Mouse (Mus musculus) c-Kit-positive CD71-positive TER-119-positive erythroid progenitor cells, embryonic 14.5 days (primary cell): Measurements from ENCODE around the gene 2900026A02Rik.
A peak's percentile ranks its signal among the peaks of the same experiment; 100 is the strongest.

ENCODE experiments used
- DNase-seq: peaks from one replicate; pipeline ENCODE4 v3.0.0-alpha.2; 2013; ENCODE audit warnings: low spot score

2900026A02Rik gene

DNA sequence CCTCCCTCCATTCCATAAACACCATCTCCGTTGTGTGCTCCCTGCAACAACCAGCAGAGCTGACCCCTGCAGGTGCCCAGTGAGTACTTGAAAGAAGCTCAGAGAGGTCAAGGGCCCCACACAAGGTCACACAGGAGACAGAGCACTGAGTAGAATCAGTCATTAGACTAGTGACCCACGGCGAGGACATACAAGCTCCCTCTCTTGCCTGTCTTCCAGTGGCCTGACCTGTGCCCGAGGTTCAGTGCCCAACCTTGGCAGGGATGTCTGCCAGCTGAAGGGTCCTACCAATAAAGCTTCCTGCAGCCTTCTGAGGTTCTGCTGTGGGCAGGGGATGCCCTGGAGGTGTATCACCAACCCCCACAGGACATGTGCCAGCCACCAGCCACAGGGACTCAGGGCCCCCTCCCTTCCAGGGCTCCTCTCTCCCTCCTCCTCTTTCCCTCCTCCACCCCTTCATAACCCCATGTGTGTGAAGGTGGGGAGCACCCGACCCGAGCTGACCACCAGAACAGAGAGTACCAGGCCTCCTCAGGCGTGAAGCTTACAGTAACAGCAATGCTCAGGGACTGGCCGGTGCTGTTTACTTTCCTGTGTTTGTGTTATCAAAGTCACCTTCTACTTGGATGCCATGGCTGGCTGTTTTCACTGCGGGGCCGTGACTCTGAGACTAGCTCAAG is 8.7 kb downstream of the 2900026A02Rik start:
- no peak for DNase-seq

DNA sequence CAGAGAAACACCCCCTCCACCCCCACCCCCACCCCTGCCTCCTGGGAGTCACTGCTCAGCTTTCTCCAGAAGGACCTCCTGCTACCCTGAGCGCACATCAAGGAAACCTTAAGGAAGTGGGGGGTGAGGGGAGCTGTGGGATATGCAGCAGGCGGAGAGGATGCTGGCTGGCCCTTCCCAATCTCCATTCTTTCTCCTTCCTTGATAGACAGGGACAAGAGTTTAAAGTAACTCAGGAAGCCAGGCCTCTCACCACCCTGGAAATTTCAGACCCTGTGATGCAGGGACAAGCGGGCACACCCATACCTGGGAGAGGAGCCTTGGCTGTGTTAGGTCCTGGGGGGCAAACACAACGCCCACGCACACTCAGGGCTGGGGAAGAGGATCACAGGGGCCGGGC is 10.7 kb downstream of the 2900026A02Rik start:
- no peak for DNase-seq

DNA sequence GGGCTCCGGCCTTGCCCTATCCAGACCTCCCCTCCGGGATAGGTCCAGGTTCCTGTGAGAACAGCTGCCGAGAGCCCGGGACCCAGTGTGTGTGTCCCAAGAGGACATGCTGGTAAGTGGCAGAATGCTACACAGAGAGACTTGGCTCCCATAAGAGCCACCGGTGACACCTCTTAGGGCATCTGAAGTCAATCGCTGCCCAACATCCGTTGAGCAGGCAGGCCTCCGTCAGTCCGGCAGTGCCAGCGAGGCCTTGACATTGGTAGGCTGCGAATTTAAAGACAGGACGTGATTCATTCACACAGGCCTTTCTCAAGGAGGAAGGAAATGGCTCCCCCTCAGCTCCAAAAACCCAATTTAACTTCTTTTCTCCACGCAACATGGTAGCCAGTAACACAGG is 11.1 kb downstream of the 2900026A02Rik start:
- DNase-seq = no peak

DNA sequence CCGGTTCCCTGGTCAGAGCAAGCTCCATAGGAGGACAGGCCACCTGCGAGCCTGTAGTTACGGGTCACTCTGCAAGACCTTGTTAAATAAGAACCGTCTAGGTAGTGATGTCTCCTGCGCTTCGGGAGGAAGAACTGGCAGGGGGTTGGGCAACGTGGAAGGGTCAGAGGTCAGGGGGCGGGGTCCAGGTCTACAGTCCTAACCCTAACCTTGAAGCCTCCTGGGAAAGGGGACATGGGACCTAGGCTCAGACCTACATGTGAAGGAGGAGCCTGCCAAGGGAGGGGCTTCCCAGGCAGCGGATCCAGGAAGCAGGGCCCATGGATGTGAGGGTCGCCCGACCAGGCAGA is 11.7 kb downstream of the 2900026A02Rik start:
- DNase-seq = no peak

DNA sequence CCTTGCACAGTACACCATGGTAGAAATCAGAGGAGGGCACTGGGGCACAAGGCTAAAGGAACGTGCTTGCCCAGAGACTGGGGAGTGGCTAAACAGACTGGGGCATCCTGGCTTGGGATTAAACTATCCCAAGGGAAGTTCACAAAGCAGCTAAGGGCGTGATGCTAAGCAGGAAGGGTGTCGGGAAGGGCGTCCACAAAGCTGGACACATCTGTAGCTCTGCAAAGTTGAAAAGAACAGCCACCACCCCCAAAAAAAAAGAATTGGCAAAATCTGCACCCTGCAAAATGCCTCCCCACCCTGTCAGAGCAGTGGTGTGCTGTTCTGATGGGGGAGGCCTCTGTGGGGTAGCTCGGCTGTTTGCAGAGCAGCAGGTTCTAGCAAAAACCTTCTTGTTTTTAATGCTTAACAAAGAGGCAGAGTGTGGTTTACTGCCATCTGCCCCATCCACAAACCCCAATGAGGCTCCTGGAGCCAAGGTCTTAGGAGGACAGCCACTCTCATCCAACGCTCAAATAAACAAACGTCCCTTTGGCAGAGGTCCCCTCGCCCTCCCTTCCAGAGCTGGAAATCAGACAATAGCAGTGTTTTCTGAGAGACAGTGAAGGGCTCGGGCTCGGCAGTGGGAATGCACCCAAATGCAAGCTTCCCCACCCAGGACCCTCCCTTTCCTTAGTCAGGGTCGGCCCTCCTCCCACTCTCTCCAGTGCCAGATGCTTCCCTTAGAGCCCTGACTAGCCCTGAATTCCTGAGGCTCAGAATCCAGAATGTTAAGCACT is 12.2 kb downstream of the 2900026A02Rik start:
- DNase-seq = no peak

DNA sequence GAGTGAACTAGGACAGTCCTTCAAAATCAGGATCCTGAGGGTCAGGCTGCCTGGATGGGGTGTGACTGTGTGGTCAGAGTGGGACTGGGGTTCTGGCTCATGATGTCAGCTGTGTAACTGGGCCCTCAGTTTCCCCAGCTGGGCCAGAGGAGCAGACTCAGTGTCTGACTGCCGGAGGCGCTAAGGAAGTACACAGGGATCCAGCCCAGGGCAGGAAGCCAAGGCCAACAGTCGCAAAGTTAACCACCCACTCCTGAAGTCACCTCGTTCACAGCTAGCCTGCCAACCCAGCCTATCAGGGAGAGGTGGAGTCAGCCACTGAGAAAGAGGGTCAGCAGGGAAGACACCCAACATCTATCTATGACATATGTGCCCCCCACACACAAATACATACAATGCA is 13.0 kb downstream of the 2900026A02Rik start:
- no peak for DNase-seq

DNA sequence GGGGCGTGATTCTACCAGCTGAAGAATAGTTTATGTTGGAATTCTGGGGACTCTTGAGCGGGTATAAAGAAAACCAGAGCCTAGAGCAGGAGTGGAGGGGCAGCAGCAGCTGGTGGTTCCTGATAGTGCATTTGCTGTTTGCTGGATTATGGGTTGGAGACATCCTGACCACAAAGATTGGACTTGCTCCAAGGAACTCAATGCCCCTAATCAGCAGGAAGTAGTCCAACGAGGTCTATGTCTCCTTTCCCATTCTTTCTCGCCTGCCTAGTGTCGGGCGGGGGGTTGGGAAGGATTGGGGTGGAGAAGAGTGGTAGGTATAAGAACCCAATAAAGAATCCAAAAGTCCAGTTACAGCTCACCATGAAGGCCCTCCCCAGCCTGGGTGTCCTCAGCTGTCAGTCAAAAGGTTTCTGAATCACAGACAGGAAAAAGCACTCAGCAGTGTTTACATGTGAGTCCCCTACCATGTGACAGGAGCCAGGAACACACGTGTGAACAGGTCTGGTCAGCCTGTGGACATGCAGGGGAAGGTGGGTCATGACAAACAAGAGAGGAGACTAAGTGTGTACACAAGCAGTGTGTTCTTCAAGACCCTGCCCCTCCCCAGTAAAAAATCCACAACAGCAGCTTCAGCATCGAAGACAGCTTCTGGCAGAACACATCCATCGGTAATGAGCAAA is 14.2 kb downstream of the 2900026A02Rik start:
- no peak for DNase-seq

DNA sequence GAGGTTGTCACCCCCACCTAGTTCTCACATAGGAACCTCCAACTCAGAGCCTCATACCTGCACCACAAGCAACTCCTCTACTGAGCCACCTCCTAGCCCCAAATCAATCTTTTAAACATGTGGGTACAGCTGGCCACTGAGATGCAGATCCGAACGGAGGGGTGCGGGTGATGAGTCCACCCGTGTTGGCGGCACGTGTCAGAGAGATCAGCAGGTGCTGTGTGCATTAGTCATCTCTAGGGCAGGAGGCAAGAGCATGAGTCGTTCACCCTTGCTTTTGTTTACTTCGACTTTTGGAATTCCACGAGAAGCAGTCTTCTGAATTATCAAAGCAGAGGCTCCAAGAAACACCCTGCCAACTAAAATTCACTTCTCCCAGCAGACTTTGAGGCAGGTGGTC is 16.8 kb downstream of the 2900026A02Rik start:
- DNase-seq = no peak

DNA sequence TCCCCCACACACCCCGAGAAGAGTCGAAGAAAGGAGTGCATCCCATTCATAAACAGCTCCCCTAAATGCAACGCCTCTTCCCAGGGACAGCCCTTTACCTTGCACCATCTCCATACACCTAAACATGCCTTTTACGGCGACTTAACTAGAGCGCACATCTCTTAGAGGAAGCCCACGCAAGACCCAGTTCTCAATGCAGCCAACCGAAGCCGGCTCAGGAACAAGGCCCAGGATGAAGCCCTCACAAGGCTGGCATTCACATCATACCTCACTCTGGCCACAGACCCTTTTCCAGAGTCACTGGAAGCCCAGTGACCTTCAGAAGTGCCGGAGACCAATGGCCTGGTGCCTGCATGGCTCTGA is 21.3 kb downstream of the 2900026A02Rik start:
- DNase-seq = no peak

DNA sequence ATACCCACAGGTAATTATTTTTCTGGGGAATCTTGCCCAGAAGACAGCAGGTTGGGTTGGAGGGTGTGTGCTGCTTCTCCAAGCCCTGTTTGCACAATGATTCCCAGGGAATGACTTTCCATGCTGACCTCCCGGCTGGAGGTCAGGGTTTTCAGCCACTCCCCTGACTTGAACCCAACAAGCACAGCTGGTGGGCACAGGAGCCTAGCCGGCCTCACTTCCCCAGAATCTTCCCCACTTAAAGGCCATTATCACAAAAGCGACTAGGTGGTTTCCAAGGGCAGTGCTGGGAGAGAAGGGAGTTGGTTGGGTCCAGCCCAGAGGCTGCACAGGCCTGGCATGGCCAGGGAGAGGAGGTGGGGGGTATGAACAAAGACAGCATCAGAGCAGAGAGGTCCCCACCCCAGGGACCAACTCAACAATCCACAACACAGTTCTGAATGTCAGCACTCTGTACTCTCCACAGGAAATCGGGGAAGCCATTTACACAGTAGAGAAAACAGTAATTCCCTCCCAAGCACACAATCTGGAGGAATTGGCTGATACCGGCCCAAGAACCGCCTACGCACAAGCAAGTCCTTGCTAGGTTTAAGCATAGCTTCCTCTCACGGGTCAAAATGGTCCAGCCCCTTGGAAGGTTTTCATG is 21.8 kb downstream of the 2900026A02Rik start:
- no peak for DNase-seq

DNA sequence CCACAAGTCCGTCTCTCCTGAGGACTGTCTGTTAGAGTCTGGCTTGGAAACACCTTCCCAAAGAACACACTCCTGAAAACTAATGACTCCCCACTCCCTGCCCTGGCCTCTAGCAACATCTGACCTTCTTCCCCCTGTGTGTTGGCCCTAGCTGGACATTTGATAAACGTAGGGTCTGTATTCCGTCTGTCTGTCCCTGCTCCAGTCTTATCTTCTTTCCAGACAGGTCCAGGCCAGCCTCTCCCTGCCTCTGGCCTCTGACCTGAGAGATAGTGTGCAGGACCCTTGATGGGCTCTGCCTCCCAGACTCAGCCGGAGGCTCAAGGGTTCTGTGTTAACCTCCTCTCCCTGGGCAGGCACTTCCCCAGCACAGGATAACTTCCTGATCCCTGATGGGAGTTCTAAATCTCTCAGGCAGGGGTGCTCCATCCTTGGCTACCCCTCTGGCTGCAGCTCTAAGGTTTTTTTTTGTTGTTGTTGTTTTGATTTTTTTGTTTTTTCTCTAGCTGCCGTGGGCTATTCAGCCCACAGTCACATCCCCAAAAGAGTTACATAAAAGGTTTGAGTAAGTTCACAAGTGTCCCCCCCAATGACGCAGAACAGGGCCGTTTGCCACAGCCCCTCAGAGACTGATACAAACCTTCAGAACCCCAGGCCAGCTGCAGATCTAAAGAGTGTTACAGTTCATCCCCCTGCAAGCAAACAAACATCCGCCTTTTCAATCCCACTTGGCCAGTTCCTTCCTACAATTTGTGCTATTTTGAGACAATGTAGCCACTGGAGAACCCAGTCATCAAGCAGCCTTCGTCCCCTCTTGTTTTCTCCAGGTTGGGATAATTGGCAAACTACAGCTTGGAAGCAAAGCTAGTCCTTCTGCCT is 23.9 kb downstream of the 2900026A02Rik start:
- DNase-seq = no peak

DNA sequence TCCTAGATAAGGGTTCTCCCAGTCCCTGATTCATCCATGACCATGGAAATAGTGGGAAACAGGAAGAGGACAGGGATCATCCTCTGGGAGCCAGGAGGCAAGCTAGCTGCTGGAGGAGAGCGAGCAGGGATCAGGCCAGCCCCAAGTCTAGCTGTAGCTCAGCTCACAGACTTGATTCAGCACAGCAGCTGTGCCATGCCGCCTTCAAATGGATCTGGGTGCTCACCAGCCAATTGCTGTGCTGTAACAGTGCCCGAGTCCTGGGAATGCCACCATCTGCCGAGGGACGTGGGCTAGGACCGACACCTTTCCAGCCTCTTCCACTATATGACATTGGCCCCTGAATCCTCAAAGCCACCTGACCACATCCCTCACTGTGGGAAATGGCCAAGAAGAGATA is 25.1 kb downstream of the 2900026A02Rik start:
- no peak for DNase-seq

DNA sequence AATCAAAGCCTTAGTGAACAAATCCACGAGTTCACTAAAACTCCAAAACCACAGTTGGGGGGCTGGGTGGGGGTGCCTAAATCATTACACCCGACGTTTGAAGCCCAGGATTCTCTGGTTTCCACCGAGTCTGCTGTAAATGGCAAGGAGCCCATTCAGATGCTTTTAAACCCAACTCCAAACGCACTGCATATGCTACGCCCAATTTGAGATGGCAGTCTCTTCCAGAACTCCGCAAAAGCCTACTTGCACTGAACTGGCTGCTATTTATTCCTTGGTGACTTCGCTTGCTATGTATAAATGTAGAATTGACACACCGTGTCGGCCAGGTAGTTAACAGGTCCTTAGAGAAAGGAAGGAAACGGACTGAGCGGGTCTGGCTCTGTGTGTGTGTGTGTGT is 25.6 kb downstream of the 2900026A02Rik start:
- no peak for DNase-seq

DNA sequence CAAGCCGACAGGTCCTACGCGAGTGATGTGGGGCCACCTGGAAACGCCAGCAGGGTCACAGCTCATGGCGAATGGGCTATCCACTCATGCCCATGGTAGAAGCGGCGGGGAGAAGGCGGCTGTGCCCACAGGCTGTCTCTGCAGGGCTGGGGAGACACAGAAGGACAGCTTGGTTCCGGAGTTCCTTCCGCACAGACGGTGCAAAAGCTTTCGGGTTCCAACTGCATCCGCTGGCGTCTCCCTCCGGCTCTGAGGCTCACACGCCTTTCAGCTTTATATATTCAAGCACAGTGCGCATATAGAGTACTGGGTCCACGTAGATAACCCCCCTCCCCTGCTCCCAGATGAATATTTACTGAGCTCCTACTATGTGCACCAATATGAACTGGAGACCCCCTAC is 27.3 kb downstream of the 2900026A02Rik start:
- DNase-seq = no peak

DNA sequence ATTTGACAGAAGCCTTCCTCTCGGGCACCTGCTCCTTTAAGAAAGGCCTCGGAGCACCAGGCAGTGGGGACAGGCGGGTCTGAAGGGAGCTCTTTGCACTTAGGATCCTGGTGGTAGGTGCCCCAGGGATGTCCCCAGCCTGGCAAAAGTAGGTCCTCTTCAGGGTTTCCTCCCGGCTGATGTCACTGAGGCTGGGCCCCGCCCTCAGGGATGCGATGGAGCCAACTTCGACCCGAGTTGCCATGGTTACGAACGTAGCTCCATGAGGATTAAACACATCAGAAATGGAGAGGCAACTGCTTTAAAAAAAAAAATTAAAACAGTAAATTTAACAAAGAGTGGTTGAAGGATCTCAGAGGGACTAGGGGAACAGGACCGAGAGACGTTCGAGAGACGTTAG is 29.1 kb downstream of the 2900026A02Rik start:
- no peak for DNase-seq

DNA sequence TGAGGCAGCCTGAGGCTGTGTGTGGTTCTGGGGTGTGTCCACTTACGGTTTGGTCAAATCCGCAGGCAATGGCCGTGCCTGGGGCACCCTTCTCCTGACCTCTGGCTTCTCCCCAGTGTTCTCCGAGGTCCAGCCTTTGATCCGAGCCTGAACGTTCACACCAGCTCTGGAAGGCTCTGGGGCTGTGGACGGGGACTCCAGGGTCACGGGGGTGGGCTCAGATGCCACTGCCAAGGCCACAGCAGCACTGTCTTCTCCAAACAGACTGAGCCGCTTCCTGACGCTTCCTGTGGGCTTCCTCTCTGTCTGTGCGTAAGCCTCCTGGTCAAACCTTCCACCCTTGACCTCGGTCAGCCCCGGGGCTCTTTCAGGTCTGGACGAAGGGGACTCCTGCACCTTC is 30.5 kb downstream of the 2900026A02Rik start:
- no peak for DNase-seq

DNA sequence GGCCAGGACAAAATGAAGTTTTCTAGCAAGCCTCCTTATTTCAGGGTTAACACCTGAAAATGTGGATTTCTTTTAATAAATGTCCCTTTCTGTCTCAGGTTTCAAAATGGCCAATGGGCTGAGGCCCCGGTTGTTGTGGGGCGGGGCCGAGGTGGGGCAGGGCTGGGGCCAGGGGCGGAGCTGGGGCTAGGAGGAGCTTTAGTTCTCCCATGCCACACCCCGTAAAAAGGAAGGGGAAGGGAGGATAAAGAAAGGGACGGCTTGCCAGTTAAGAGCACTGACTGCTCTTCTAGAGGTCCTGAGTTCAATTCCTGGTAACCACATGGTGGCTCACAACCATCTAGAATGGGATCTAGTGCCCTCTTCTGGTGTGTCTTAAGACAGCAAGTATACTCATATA is 39.6 kb downstream of the 2900026A02Rik start:
- peak; percentile 38 for DNase-seq

DNA sequence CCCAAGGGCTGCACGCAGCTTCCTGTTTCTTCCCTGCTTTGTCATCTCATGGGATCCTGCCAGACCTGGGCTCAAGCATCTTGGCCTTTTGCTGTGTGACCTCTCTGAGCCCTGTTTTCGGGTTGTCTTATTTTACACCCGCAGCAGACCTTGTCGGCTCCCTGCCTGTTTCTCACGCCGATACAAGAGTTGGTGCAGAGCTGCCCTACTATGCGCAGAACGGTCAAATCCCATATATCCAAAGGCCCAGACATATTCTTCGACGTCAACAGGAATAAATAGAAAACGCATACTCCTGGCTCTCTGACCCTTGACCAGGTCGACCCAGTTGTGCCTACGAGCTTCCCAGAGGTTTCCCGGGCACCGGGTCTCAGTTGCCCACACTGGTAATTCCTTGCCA is 40.3 kb downstream of the 2900026A02Rik start:
- no peak for DNase-seq

DNA sequence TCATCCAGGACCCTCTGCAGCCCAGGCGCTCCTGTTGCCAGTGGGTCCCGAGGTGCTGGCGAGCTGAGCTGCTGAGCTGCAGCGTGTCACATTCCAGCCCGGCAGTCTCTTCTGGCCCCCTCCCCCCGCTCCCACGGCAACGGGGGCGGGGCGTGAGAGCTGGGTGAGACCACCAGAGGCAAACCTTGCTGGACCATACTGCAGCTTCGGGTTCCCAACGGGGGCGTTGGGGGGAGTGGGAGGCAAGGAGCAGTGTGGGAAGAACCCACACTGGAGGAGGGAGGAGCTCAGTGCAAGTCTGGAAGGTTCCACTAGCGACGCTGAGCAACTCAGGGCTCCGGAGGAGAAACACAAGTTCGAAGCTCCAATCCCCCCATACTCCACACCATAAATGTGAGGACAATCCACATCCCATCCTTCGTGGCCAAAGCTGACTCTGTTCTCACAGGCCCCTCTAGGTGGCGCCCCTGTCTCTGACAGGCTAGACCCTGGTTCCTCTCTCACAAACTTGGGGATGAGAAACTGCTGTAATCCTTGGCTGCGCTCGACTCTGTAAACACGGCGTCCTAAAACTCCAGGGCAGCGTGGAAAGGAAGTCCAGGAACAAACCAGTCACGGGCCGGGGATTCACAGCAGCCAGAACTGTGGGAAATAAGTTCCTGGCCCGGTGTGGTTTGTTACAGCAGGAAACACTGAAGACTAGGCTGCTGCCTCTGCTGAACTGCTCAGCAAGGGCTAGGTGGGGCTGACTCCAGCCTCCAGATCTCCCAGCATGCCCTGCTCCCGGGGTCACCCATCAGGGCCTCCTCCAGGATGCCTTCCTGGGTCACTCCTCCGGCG is 41.0 kb downstream of the 2900026A02Rik start:
- peak; percentile 60 for DNase-seq

DNA sequence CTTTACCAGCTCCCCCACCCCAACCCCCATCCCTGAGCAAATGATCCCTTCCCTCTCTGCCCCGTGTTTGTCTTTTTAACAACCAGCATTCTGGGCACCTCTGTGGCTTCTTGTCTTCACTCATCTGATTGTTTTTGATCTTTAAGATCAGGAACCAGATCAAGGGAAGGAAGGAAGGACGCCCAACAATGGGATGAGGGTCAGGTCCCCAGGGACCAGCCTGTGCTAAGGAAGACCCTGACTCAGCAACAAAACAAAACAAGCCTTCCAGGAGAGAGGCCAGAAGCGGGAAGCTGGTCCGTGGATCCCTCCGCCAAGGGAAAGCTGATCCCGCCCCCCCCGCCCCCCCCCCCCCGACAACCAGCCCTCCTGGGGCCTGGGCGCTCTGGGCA is 41.6 kb downstream of the 2900026A02Rik start:
- no peak for DNase-seq

DNA sequence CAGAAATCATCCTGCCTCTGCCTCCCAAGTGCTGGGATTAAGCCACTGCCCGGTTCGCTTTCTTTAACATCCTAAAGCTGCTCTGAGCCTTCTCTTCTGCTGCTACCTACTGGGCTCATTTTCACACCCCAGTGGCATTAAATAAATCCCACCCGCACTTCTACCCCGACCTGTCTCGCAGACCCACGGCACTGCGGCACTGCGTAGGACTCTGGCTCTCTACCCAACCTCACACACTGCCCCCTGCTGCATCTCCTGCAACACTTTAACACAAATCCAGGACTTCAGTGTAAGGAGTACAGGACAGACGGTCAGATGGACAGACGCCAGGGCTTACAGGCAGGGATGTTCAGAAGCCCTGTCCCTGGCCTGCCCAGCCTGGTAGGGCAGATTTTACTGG is 45.1 kb downstream of the 2900026A02Rik start:
- DNase-seq = no peak
